Mouse (Mus musculus) liver, embryonic 14.5 days (tissue): ENCODE measurements at regions not wholly inside any gene's neighbourhood (a gene's known extent, or its start where the extent isn't known, plus 50 kb on each side); places are given as distances from the start of the nearest gene placed in this dataset.

Experiments
- ATAC-seq: fragments of 200-750 bp; cut with Nextera tagmentation; 2 replicates; pipeline ENCODE4 v1.8.0; 2017; ENCODE audit warnings: moderate number of reproducible peaks, mild to moderate bottlenecking, moderate library complexity; ENCODE audit not compliant: insufficient read depth
- DNase-seq, 3 experiments: peaks; one replicate each; pipeline ENCODE4 v3.0.0-alpha.2; 2012 to 2013; ENCODE audit warnings: low read depth in 3 of 3, low spot score in 3 of 3
- H3K27ac ChIP-seq: fragments of 300-500 bp; sonication (generic); 2 replicates; pipeline ENCODE4 v1.5.1; 2014; ENCODE audit warnings: moderate library complexity, mild to moderate bottlenecking, control low read depth, inconsistent platforms
- H3K27me3 ChIP-seq: fragments of 300-500 bp; sonication (generic); 2 replicates; pipeline ENCODE4 v1.6.1; 2014; ENCODE audit warnings: mild to moderate bottlenecking, low read length, moderate library complexity; ENCODE audit not compliant: control insufficient read depth, insufficient read depth
- H3K36me3 ChIP-seq: fragments of 300-500 bp; sonication (generic); replicated peaks from 2 replicates; pipeline ENCODE4 v1.6.1; 2014; ENCODE audit warnings: low read depth; ENCODE audit not compliant: control insufficient read depth, insufficient read depth
- H3K4me1 ChIP-seq, 2 experiments: fragments of 200-500 bp in 1 of 2; fragments of 300-500 bp in 1 of 2; sonication (generic) in 1 of 2; replicated peaks; 2 replicates each; pipeline ENCODE4 v1.6.1; 2012 to 2014; ENCODE audit warnings: antibody characterized with exemption in 1 of 2, inconsistent platforms in 1 of 2, low read length in 1 of 2; ENCODE audit not compliant: control insufficient read depth in 2 of 2, insufficient read depth in 2 of 2
- H3K4me2 ChIP-seq: fragments of 300-500 bp; sonication (generic); 2 replicates; pipeline ENCODE4 v1.6.1; 2014; ENCODE audit warnings: low read depth, mild to moderate bottlenecking, control low read depth, moderate library complexity
- H3K4me3 ChIP-seq, 2 experiments: fragments of 200-500 bp in 1 of 2; fragments of 300-500 bp in 1 of 2; sonication (generic) in 1 of 2; 2 replicates each; pipeline ENCODE4 v1.5.1; 2012 to 2014; ENCODE audit warnings: low read depth in 2 of 2, low read length in 2 of 2, mild to moderate bottlenecking in 2 of 2, control low read depth in 1 of 2, inconsistent platforms in 1 of 2, moderate library complexity in 1 of 2; ENCODE audit not compliant: insufficient read depth in 1 of 2
- H3K9ac ChIP-seq: fragments of 300-500 bp; sonication (generic); replicated peaks from 2 replicates; pipeline ENCODE4 v1.6.1; 2014; ENCODE audit warnings: mild to moderate bottlenecking, control low read depth, moderate library complexity
- H3K9me3 ChIP-seq: fragments of 300-500 bp; sonication (generic); 2 replicates; pipeline ENCODE4 v1.6.1; 2016; ENCODE audit warnings: low read length, mixed read lengths; ENCODE audit not compliant: control insufficient read depth
- CTCF ChIP-seq: IDR thresholded peaks from 2 replicates; pipeline ENCODE4 v1.5.1; 2016; ENCODE audit warnings: antibody characterized with exemption, low read depth, control low read depth
- EP300 ChIP-seq: IDR thresholded peaks from 2 replicates; pipeline ENCODE4 v1.6.1; 2016; ENCODE audit warnings: antibody characterized with exemption, low read depth
- WGBS: fragments of 180-500 bp; shearing (Covaris S2); extraction: QIAGEN DNeasy Blood & Tissue Kit; methylation state at CpG from one replicate; pipeline ENCODE4 v1.1.7; 2014; ENCODE audit not compliant: insufficient replicate concordance; 5-methylcytosine and 5-hydroxymethylcytosine counted together

DNA sequence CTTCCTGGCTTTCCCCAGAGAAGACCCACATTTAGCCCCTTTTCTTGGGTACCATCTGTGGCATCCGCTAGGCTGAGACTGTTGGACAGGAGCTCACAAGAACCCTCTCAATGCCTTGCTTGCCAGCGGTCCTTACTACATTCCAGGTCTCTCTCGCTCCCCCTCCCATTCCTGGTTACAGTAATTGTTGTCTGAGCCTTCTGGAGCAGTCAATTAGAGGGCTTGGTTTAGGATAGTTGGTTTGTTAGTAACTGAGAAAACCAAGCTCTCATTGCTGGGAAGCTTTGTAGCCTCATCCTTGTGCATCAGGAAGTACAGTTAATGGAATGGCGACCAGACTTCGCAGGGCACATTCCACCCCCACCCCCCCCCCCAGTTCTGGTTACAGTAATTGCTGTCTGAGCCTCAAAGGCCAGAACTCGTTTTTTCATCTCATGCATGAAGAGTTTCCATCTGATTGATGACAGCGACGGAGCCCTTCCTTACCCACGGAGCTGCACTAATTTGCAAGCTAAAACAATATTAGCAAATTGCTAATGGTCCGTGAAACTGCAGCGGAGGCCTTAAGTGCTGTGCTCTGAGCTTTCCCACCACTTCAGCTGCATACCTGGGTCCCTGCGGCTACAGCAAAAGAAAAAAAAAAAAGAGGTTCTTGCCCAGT lies 239.6 kb upstream of the Zdhhc25 start:
- DNase-seq (no peak), ATAC-seq (no peak)
- H3K4me3 ChIP-seq: no peak overlapping the region
- whole genome bisulfite sequencing: 25% methylated on average over 12 of the region's 12 CpGs
- TF ChIP-seq CTCF: no peak
- TF ChIP-seq EP300: no peak
- no peaks in the 10 kb centered on the region; the same call in 1 of the 2 replicates for H3K9me3 ChIP-seq
- no peaks in the 10 kb centered on the region for H3K36me3 ChIP-seq
- no peak overlapping the region for H3K4me2 ChIP-seq
- H3K27ac ChIP-seq: no peak overlapping the region
- H3K9ac ChIP-seq: no peak overlapping the region
- no peaks in the 10 kb centered on the region for H3K4me1 ChIP-seq
- H3K27me3 ChIP-seq: no peaks in the 10 kb centered on the region

- Histone ChIP-seq H3K27ac (no peak overlapping the region), H3K9me3 (no peaks in the 10 kb centered on the region; the same call in 1 of the 2 replicates), H3K4me3 (no peak overlapping the region), H3K27me3 (no peaks in the 10 kb centered on the region), H3K9ac (no peak overlapping the region), H3K4me2 (no peak overlapping the region), H3K4me1 (no peaks in the 10 kb centered on the region), H3K36me3 (no peaks in the 10 kb centered on the region)
- DNase-seq (no peak), ATAC-seq (no peak)
- TF ChIP-seq EP300 (no peak), CTCF (no peak)
- WGBS: 53% methylated on average over 5 of the region's 5 CpGs
Measured at GRCm38 (mm10) chr15:88361351-88361750, 238.8 kb upstream of the Zdhhc25 start.

GRCm38 (mm10) chr15:88362966-88363365 lies 237.1 kb upstream of the Zdhhc25 start:
- no peaks in the 10 kb centered on the region for H3K4me1 ChIP-seq
- H3K27ac ChIP-seq: no peak overlapping the region
- H3K4me3 ChIP-seq: no peak overlapping the region
- H3K36me3 ChIP-seq: no peaks in the 10 kb centered on the region
- H3K27me3 ChIP-seq: no peaks in the 10 kb centered on the region
- H3K9me3 ChIP-seq: no peaks in the 10 kb centered on the region; the same call in 1 of the 2 replicates
- DNase-seq: no peak
- 52% methylated on average over 6 of the region's 6 CpGs for WGBS
- no peak for ATAC-seq
- no peak overlapping the region for H3K9ac ChIP-seq
- no peak overlapping the region for H3K4me2 ChIP-seq
- TF ChIP-seq CTCF (no peak), EP300 (no peak)

GRCm38 (mm10) chr15:88370366-88370765 lies 229.7 kb upstream of the Zdhhc25 start:
- 63% methylated on average over 5 of the region's 5 CpGs for WGBS
- H3K27me3 ChIP-seq: no peaks in the 10 kb centered on the region
- DNase-seq (no peak), ATAC-seq (no peak)
- no peak overlapping the region for H3K4me2 ChIP-seq
- H3K9ac ChIP-seq: no peak overlapping the region
- no peak overlapping the region for H3K4me3 ChIP-seq
- H3K9me3 ChIP-seq: no peaks in the 10 kb centered on the region
- H3K36me3 ChIP-seq: no peaks in the 10 kb centered on the region
- H3K4me1 ChIP-seq: no peaks in the 10 kb centered on the region
- H3K27ac ChIP-seq: no peak overlapping the region
- no peak for TF ChIP-seq CTCF
- no peak for TF ChIP-seq EP300

DNA sequence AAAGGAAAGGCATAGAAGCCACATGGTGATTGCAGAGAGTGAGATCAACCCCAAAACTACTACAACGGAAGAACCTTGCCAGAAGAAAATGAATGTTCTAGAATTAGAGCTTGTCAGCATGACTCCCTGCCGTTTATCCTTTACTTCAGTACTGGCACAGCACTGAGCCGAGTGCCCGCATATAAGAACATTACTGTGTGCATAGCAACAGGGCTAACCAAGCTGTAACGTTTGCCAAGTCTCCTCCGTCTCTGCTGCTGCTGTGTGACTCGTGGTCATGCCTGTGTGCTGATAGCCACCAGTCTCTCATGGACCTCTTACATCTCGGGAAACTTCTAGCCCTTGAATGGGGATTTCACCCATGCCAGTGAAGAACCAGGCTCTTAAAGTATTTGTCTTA lies 228.1 kb upstream of the Zdhhc25 start:
- Histone ChIP-seq H3K27ac (no peak overlapping the region), H3K9me3 (no peaks in the 10 kb centered on the region), H3K27me3 (no peaks in the 10 kb centered on the region), H3K4me2 (no peak overlapping the region), H3K4me1 (no peaks in the 10 kb centered on the region), H3K9ac (no peak overlapping the region), H3K4me3 (no peak overlapping the region), H3K36me3 (no peaks in the 10 kb centered on the region)
- TF ChIP-seq EP300 (no peak), CTCF (no peak)
- WGBS: 50% methylated on average over 8 of the region's 8 CpGs
- ATAC-seq (no peak), DNase-seq (no peak)
